Mouse (Mus musculus) T-helper 17 cell (primary cell): ENCODE measurements around the gene Nyx.

Experiments used
- in situ Hi-C, 2 experiments: fragments of 300-600 bp; cut with MboI, MseI; formaldehyde crosslinking; loops; 1 replicate in 1 of 2; 2 replicates in 1 of 2; pipeline ENCODE4 v1.15.1; 2025; ENCODE audit warnings: high pct_unique_total_duplicates in 2 of 2

Nyx gene

DNA sequence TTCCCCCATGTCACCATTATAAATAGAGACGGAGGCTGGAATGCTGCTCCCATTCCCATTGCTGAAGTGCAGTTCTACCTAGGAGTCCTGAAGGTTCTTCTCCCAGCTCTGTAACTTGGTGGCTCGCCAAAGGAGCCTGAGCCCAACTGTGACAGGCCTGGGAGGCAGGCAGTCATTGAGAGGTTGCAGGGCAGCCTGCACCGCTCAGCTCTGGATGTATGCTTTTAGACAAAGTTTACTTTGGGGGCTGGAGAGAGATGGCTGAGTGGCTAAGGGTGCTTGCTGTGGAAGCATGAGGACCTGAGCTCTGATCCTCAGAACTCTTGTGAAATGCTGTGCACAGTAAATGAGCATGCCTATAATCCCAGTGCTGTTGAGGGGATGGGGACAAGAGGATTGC lies 25.0 kb downstream of the Nyx start:
- in situ Hi-C loops: no loop called here

DNA sequence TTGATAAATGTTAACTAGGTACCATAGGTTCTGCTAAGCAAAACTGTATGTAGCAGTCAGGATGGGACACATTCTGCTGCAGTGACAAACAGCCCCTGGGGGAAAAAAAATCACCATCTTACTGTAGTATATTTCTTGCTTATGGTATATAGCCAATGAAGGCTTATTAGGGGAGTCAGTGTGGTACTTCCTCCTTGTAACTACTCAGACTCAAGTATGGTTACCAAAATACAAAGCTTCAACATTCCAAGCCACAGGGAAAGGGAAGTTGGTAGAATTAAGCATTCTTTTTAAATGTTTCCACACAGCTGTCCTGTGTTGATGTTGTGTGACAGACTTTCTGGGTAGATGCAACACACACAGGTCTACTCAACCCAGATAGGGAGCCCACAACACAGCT lies 27.0 kb downstream of the Nyx start:
- in situ Hi-C loops: no loop called here

DNA sequence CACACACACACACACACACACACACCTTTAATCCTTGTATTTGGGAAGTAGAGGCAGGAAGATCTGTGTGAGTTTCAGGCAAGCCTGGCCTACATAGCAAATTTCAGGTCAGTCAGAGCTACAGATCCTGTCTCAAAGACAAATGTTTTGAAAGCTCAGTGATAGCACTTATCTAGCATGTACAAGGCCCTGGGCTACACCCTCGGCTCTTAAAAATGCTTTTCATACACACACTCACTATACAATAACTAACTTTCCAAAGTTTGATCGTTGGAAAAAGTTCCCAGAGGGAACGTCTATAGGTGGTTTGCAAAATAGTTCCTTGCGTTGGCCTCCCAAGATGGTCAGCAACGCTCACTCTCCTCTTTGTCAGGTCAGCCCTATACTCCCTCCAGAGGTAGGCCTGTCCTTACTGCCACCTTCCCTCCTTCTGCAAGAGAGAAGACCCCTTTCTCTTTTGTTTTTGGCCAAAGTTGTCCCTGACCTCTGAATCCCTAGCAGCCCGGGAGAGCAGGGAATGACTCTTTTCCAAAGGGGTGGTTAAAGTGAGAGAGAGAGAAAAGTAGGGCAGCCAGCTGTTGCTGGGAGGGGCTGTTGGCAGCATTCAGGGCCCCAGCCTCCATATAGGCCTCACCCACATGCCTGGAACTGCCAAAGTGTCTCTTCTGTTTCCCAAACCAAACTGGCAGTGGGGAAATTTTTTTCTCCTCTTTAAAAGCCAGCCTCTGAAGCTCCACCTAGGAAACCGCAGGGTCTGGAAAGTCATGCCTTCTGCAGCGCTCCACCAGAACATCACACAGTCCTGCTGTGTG lies 29.2 kb downstream of the Nyx start:
- in situ Hi-C loops: no loop called here

DNA sequence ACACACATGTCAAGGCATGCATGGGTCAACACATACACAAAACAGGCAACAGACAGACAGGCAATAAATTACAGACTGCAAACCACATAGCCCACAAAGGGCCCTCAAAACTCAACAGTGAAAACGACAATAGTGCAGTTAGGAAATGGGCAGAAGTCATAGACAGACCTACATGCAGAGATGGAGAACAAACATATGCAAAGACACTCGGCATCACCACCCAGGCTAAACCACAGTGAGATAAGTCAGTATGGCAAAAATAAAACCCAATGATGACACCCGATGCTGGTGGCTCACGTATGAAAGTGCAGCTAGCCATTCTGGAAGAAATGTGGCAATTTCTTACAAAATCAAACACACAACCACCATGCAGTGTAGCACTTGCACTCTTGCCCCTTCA lies 34.4 kb downstream of the Nyx start:
- in situ Hi-C loops: no loop called here

DNA sequence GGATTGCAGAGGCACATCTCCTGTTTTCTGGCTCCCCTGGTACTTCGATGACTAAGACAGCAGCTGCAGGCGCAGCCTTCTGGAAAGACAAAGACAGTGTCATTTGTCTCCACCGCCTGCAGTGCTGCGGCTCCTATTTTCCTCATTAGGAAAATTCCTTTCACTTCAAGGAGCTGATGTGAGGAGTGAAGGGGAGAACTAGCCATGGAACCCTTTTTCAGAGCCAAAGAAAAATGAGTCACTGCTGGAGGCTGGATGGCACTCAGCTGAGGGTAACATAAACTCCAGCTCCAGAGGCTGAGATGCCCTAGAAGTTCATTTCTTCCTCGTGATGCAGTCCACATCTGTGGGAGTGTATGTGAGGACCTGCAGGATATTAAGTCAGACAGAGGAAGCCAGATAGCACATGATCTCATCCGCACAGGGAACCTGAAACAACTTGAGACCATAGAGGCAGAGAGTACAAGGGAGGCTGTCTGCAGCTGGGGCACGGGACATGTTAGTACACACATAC lies 37.0 kb downstream of the Nyx start:
- in situ Hi-C loops: no loop called here

DNA sequence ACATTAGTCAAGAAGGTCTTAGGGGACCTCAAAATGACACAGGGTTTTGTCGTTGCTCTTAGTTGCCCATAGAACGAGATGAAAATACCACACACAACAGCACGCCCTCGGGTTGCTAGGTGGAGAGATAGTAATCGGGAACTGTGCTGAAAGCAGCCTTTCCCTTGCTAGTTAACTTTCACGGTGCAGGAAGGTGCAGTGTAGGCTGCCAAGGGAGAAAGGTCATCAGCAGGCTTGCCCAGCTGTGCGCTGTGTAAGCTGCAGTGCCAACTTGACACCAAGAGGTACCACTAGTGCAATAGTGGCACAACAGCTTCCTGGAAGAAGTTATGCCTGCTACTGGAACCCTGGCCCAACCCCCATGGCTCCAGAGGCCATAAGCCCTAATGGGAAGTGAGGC lies 38.5 kb downstream of the Nyx start:
- in situ Hi-C loops: no loop called here

DNA sequence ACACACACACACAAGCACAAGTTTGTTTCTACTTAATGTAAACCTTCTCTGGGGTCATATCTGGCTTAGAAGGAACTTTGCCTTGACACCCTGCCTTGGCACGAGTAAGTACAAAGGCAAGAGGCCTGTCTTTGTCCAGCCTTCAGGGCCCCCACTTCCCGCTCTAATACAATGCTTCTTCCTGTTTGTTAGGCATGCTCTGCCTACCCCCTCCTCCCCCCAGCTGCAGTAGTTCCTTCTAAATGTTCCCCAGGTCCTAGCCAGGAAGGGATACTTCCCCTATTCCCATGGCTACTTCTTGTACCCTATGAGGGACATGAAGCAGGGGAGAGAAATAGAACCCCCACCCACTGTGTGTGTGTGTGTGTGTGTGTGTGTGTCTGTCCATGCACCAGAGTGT lies 40.5 kb downstream of the Nyx start:
- in situ Hi-C loops: no loop called here

DNA sequence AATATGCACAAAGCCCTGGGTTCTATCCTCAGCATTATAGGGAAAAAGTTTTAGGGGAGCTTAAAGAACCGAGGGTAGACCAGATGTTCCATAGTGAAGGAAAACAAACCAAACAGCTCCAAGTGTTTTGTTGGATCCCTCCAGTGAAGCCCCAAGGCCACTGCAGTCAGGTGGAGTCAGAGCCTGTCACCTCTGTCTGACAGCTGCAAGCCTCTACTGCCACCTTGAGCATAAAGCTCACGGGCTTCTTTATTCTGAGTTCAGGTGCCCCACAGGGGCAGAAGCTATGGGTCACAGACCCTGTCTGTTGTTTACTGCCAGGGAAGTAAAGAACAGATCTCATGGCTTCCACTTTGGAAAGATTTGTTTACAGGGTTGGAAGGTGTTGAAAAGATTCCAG lies 47.2 kb downstream of the Nyx start:
- in situ Hi-C loops: no loop called here

DNA sequence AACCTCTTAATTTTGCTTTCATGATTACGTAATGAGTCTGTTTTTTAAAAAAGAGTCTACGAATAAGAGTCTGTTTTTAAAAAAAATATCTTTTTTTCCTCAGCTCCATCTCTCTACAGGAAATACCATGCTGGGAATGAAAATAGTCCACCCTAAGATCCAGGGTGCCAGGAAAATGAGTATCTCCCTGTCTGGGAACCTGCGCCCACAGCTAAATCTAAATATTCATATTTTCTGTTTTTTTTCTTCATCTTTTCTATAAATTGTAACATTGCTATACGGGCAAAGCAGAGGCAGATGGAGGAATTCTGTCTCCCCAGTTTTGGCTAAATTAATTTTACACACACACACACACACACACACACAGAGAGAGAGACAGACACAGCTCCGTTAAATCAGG lies 48.0 kb downstream of the Nyx start:
- in situ Hi-C loops: no loop called here

DNA sequence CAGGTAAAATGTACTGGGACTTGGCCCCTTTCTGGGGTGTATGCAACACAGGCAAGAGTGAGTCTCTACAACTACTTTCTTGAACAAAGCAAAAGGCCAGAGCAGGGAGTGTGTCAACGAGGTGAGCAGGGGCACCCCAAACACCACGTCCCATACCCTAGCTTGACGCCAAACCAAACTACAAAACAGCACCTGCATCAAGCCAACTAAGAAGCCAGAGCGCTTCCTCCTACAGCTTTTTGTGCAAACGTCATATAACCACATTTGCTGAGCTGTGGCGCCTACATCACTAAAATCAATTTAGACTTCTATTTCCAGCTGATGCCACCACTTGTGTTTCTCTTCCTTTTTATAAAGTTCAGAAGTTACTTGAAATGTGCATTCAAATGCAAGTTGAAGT lies 50.5 kb downstream of the Nyx start:
- in situ Hi-C loops: no loop called here

DNA sequence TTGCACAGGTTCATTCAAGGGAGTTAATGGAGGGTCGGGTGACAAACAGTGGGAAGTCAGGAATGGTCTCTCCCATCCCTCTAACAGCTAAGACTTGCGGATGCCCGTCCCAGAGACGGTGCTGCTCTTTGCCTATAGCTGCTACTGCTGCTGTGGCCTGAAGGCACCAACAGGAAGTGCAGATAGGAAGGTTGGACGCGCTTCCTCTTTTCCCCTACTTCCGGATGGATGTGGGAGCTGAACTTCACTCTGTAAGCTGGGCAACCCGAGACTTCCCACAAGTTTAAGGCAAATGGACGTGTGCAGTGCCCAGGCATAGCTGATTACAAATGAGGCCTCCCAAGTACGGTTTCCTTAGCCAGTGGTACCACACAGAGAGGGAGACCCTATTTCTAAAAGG lies 52.1 kb downstream of the Nyx start:
- in situ Hi-C loops: no loop called here

DNA sequence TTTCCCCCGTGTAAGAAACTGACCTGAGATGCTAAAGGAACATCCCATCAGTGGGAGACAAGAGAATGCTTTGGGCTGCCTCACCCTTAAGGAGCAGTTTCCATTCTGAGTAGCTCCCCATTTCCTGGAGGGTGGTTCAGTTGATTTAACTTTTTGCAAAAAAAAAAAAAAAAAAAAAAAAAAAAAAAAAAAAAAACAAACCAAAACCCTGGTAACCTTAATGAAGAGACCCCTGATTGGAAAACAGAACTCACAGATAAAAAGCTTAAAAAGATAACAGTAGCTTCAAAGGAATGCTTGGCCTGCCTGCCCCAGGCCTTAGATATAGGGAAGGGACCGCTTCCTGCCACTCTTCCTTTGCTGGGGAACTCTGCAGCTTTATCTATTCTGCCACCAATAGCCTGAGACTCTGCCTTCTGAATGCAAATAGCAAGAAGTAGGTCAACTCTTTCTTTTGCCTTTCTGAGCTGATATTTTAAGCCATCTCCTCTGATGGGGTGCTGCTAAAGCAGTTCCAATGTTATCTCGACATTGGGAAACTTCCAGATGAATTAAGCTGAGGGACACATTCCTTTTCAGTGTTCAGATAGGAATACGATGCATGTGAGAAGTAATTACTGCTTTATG lies 53.0 kb downstream of the Nyx start:
- in situ Hi-C loops: no loop called here

DNA sequence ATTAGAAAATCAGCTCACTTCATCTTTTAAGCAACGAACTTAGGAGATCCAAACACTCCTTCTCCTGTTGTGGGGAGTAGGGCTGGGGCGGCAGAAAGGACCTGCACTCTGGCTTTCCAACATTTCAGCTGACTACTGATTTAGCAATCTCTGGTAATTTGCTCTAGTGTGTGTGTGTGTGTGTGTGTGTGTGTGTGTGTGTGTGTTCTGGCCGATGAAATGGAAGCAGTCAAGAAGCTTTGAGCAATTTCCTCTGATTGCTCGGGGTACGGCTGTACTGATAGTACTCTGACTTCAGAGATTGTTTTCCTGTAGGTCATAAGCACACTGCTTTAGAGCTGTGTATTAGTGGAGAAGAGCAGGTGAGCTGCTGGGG lies 53.5 kb downstream of the Nyx start:
- in situ Hi-C loops: no loop called here

DNA sequence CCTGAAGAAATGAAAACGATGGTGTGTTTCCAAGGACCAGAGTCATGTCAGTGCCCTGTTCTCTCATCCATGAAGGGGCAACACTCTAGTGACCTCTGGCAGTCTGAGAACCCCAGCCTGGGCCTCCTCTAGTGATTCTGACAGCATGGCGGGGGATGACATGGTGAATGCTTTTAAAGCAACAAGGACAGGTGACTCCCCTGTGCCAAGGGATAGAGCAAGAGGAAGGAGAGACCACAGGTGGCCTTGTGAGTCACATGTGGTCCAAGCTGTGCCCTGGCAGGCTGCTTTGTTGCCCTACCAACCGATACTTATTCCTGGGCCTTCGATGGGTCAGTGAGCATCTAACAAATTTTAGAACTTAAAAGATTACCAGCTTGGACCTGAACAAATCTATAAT lies 54.7 kb downstream of the Nyx start:
- in situ Hi-C loops: no loop called here

DNA sequence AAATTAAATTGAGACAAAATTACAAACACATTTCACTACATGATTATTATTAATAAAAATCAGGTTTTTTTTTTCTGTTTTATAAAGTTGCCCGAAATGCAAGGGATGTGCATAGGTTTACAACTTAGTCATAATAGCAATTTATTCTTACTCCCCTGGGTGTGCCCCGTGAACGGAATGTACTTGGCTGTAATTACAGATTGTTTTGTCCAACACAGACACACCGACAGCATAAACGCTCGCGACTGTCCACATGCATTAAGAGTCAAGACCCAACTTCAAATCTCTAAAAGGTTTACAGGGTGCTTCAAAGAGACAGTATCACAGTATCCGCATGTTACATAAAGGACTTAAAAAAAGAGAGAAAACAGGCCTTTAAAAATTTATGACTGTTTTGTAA lies 55.4 kb downstream of the Nyx start:
- in situ Hi-C loops: no loop called here
